Mouse (Mus musculus): ENCODE results near the gene Gfy.

- TF ChIP-seq POLR2A (IDR thresholded peaks at IDR 0.05; ENCODE audit: insufficient read depth, low read depth, low read length) (no peak), CTCF (IDR thresholded peaks at IDR 0.05; ENCODE audit: insufficient read depth, low read depth, low read length) (no peak)
Observed at GRCm38 (mm10) chr7:45178550-45178949, 819 bp downstream of the Gfy start.
